Mouse (Mus musculus): ENCODE data around the gene Mmachc. TPM values are rescaled to one million over a fixed set of nuclear protein-coding genes. Genes with fewer than 3 reads are reported as not detected.
A peak's percentile ranks its signal among the peaks of the same experiment; 100 is the strongest.

Gene Mmachc
- total and polyA plus RNA-seq, 2 experiments from 2014 or later: 16.8 to 24.3 TPM

DNA sequence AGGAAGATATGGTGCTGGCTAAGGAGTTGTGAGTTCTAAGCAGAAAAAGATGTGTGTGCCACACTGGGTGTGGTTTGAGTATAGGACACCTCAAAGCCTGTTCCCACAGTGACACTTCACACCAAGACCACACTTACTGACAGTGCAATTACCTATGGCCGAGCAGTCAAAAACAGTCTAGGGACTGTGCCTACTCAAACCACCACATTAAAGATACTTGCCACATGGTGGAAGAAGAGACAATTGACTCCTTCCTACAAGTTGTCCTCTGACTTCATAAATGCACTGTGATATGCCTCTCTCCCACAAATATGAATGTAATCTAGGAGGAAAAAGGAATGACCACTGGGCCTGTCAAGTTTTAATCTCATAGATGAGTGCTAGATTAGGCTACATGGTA, 7.2 kb downstream of the Mmachc start:
- TF ChIP-seq CTCF (IDR thresholded peaks at IDR 0.05): no peak
- 0 out of 2 replicates have a peak, but pooled peaks cover 9% of the 10 kb centered on the region for H3K36me3 ChIP-seq (ENCODE audit: insufficient read depth, low read length)

DNA sequence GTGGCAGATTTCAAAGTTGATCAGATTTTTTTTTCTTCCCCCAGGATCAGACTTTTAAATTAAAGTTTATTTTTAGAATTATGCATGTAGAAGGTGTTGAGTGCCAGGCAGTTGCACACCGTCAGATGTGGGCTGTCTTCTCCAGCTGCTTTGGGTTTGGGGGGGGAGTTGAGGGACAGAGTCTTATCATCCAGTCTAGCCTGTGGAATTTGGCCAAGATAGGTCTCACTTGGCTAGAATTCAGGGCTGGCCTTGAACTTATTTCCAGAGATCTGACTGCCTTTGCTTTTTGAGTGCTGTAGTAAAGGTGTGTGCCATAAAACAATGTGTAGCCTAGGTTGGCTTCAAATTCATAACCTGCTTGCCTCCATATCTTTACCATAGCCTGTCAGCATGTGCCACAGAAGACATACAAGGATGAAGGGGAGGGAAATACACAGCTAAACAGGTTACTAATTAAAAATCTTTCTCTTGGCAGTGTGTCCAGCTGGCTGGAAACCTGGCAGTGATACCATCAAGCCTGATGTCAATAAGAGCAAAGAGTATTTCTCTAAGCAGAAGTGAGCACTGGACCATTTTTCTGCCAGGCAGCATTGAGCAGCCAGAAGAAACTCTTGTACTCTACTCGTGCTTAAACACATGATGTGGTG, 9.4 kb downstream of the Mmachc start:
- no peak for ATAC-seq (ENCODE audit: low FRiP score)
- WGBS: 85% methylated on average over 2 of the region's 2 CpGs

More for the DNA sequence above, 7.2 kb downstream of the Mmachc start:
- Histone ChIP-seq H3K27ac (ENCODE audit: low read depth, low read length) (no peak overlapping the region), H3K4me2 (ENCODE audit: low read depth, low read length, poor library complexity, severe bottlenecking) (no peak overlapping the region), H3K9ac (replicated peaks; ENCODE audit: low read length, poor library complexity, severe bottlenecking) (no peak overlapping the region), H3K4me3 (ENCODE audit: low read depth, low read length) (no peak overlapping the region), H3K27me3 (ENCODE audit: insufficient read depth, low read length) (no peaks in the 10 kb centered on the region), H3K9me3 (ENCODE audit: low read length) (no peaks in the 10 kb centered on the region), H3K4me1 (ENCODE audit: insufficient read depth, low read length) (no peaks in the 10 kb centered on the region)
- whole genome bisulfite sequencing: 86% methylated on average over 1 of the region's 1 CpGs
- no peak for ATAC-seq (ENCODE audit: low FRiP score)
- DNase-seq (ENCODE audit: low spot score): no peak

DNA sequence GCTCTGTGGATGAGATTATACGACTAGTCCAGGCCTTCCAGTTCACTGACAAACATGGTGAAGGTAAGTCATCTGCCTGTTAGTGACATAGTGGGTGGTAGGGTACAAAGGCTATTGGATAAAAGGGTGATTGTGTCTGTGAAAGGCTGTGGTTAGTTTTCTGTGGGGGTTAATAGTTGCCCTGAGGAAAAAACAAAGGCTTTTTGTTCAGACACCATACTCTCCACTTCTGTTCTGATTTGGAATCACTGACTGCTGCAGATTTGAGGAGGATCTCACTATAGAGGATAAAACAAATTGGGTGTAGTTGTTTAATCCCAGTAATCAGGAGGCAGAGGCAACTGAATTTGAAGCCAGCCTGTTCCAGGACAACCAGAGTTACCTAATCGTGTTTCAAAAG, 14.4 kb downstream of the Mmachc start:
- H3K4me2 ChIP-seq (ENCODE audit: low read depth, low read length, poor library complexity, severe bottlenecking): no peak overlapping the region
- no peaks in the 10 kb centered on the region for H3K4me1 ChIP-seq (ENCODE audit: insufficient read depth, low read length)
- no peak overlapping the region for H3K9ac ChIP-seq (replicated peaks; ENCODE audit: low read length, poor library complexity, severe bottlenecking)
- H3K27me3 ChIP-seq (ENCODE audit: insufficient read depth, low read length): no peaks in the 10 kb centered on the region
- no peaks in the 10 kb centered on the region for H3K9me3 ChIP-seq (ENCODE audit: low read length)
- 90% methylated on average over 2 of the region's 2 CpGs for WGBS
- DNase-seq (ENCODE audit: low spot score) (no peak), ATAC-seq (ENCODE audit: low FRiP score) (no peak)
- peaks cover 28% of the 10 kb centered on the region; the same call in 1 of the 2 replicates for H3K36me3 ChIP-seq (ENCODE audit: insufficient read depth, low read length)
- no peak overlapping the region for H3K4me3 ChIP-seq (ENCODE audit: low read depth, low read length)
- H3K27ac ChIP-seq (ENCODE audit: low read depth, low read length): no peak overlapping the region
- no peak for TF ChIP-seq CTCF (IDR thresholded peaks at IDR 0.05)

More for the DNA sequence above, 9.4 kb downstream of the Mmachc start:
- H3K27me3 ChIP-seq (ENCODE audit: insufficient read depth, low read length): no peaks in the 10 kb centered on the region
- no peak overlapping the region for H3K9ac ChIP-seq (replicated peaks; ENCODE audit: low read length, poor library complexity, severe bottlenecking)
- peaks cover 17% of the 10 kb centered on the region; the same call in 1 of the 2 replicates for H3K36me3 ChIP-seq (ENCODE audit: insufficient read depth, low read length)
- TF ChIP-seq CTCF (IDR thresholded peaks at IDR 0.05): no peak
- H3K9me3 ChIP-seq (ENCODE audit: low read length): no peaks in the 10 kb centered on the region
- H3K27ac ChIP-seq (ENCODE audit: low read depth, low read length): no peak overlapping the region
- no peak overlapping the region for H3K4me2 ChIP-seq (ENCODE audit: low read depth, low read length, poor library complexity, severe bottlenecking)
- H3K4me1 ChIP-seq (ENCODE audit: insufficient read depth, low read length): no peaks in the 10 kb centered on the region
- no peak for DNase-seq (ENCODE audit: low spot score)
- no peak overlapping the region for H3K4me3 ChIP-seq (ENCODE audit: low read depth, low read length)

DNA sequence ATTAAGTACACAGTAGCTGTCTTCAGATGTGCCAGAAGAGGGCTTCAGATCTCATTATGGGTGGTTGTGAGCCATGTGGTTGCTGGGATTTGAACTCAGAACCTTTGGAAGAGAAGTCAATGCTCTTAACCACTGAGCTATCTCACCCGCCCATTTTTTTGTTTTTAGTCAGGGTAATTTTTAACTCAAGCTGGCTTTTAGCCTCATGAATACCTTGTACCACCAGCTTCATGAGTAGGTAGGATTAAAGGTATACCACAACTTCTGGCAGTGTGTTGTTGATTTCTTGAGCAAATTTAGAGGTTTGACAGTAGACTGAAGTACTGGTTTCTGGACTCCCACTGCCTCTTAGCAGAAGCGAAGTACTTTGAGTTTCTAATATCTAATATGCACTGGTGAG, 16.1 kb downstream of the Mmachc start:
- H3K4me2 ChIP-seq (ENCODE audit: low read depth, low read length, poor library complexity, severe bottlenecking): no peak overlapping the region
- ATAC-seq (ENCODE audit: low FRiP score) (no peak), DNase-seq (ENCODE audit: low spot score) (no peak)
- 93% methylated on average over 2 of the region's 2 CpGs for WGBS
- H3K27me3 ChIP-seq (ENCODE audit: insufficient read depth, low read length): no peaks in the 10 kb centered on the region
- no peak overlapping the region for H3K27ac ChIP-seq (ENCODE audit: low read depth, low read length)
- no peak overlapping the region for H3K9ac ChIP-seq (replicated peaks; ENCODE audit: low read length, poor library complexity, severe bottlenecking)
- TF ChIP-seq CTCF (IDR thresholded peaks at IDR 0.05): no peak
- no peaks in the 10 kb centered on the region for H3K9me3 ChIP-seq (ENCODE audit: low read length)
- peaks cover 20% of the 10 kb centered on the region; the same call in 1 of the 2 replicates for H3K36me3 ChIP-seq (ENCODE audit: insufficient read depth, low read length)
- no peak overlapping the region for H3K4me3 ChIP-seq (ENCODE audit: low read depth, low read length)
- H3K4me1 ChIP-seq (ENCODE audit: insufficient read depth, low read length): no peaks in the 10 kb centered on the region

DNA sequence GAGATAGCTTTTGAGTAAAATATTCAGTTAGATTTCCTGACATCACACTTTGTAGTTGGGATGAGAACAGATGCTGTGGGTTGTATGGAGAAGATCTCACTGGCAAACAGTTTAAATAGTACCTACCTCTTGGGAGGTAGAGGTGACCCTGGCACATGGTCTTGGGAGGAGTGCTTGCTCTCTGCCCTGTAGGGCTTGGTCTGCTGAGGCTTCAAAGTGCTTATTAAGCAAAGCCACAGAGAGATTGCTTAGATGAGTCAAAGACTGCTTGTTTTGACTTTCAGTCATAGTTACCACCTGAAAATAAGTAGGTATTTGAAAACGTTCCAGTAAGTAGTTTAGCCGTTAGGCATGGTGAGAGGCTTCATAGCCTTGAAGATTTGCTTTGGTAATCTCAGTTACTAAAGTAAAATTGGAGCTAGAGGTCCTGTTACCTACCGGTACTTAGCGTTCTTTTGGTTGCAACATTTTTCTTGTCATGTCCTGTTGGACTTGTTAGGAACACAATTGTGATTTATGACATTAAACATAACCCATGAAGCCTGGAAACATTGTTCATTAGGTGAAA, 18.8 kb downstream of the Mmachc start:
- ATAC-seq (ENCODE audit: low FRiP score): no peak
- Histone ChIP-seq H3K4me1 (ENCODE audit: insufficient read depth, low read length) (peaks cover 3% of the 10 kb centered on the region; the same call in 1 of the 2 replicates), H3K36me3 (ENCODE audit: insufficient read depth, low read length) (peaks cover 12% of the 10 kb centered on the region; the same call in 1 of the 2 replicates), H3K9ac (replicated peaks; ENCODE audit: low read length, poor library complexity, severe bottlenecking) (no peak overlapping the region), H3K9me3 (ENCODE audit: low read length) (no peaks in the 10 kb centered on the region), H3K4me2 (ENCODE audit: low read depth, low read length, poor library complexity, severe bottlenecking) (no peak overlapping the region), H3K27me3 (ENCODE audit: insufficient read depth, low read length) (no peaks in the 10 kb centered on the region), H3K4me3 (ENCODE audit: low read depth, low read length) (no peak overlapping the region), H3K27ac (ENCODE audit: low read depth, low read length) (no peak overlapping the region)
- TF ChIP-seq CTCF (IDR thresholded peaks at IDR 0.05): no peak
- WGBS: 91% methylated on average over 4 of the region's 4 CpGs
- no peak for DNase-seq (ENCODE audit: low spot score)

DNA sequence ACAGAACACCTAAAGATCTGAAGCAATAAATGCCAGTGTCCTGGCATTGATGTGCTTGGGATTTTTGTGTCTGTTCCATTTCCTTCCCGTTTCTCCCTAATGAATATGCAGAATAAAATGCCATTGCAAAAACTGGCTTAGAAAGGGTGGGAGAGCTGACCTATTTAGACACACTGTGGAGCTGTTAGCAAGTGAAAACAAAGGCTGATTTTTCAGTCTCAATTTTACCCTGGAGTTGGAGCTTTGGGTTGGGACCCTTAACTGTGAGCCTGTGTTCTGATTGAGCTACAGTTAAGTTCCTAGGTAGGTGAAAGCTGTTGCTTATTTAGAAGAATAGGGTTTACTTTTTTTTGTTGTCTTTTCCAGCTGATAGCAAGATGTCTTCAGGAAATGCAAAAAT, 21.2 kb downstream of the Mmachc start:
- Histone ChIP-seq H3K9ac (replicated peaks; ENCODE audit: low read length, poor library complexity, severe bottlenecking) (no peak overlapping the region; the same call in 1 of the 2 replicates), H3K27me3 (ENCODE audit: insufficient read depth, low read length) (no peaks in the 10 kb centered on the region), H3K36me3 (ENCODE audit: insufficient read depth, low read length) (no peaks in the 10 kb centered on the region), H3K9me3 (ENCODE audit: low read length) (no peaks in the 10 kb centered on the region), H3K4me3 (ENCODE audit: low read depth, low read length) (peak overlapping the region; percentile 59), H3K4me2 (ENCODE audit: low read depth, low read length, poor library complexity, severe bottlenecking) (peak overlapping the region; percentile 63), H3K27ac (ENCODE audit: low read depth, low read length) (no peak overlapping the region), H3K4me1 (ENCODE audit: insufficient read depth, low read length) (peaks cover 3% of the 10 kb centered on the region; the same call in 1 of the 2 replicates)
- no peak for TF ChIP-seq CTCF (IDR thresholded peaks at IDR 0.05)
- no peak for DNase-seq (ENCODE audit: low spot score)
- no peak for ATAC-seq (ENCODE audit: low FRiP score)
- WGBS: 31% methylated on average over 1 of the region's 1 CpGs

Data from midbrain, postnatal 0 days (tissue).